Mouse (Mus musculus) heart, adult 2 months (tissue): ENCODE data around the gene Gm21060.

Experiments
- CTCF ChIP-seq: fragments of 200-600 bp; IDR thresholded peaks from 2 replicates; pipeline ENCODE4 v1.8.1; 2022; ENCODE audit warnings: antibody characterized with exemption, mild to moderate bottlenecking, moderate library complexity
- POLR2A ChIP-seq: fragments of 200-500 bp; IDR thresholded peaks from 2 replicates; pipeline ENCODE4 v1.6.1; 2011; ENCODE audit warnings: mild to moderate bottlenecking, low read depth, low read length, control low read depth; ENCODE audit not compliant: insufficient read depth

GRCm38 (mm10) chr19:61265349-61266245 is 31.3 kb downstream of the Gm21060 start:
- TF ChIP-seq POLR2A: no peak
- peak; percentile 53 for TF ChIP-seq CTCF
